Mouse (Mus musculus) lung, embryonic 14.5 days (tissue): ENCODE results near the gene Lhx6. TPM values are rescaled to one million over a fixed set of nuclear protein-coding genes. Genes with fewer than 3 reads are reported as not detected.

Experiments used
- ATAC-seq: fragments of 200-750 bp; cut with Nextera tagmentation; 2 replicates; pipeline ENCODE4 v1.8.0; 2017; ENCODE audit warnings: mild to moderate bottlenecking, moderate TSS enrichment, moderate library complexity; ENCODE audit not compliant: insufficient read depth
- DNase-seq: peaks from one replicate; pipeline ENCODE4 v3.0.0-alpha.2; 2015
- H3K27ac ChIP-seq: fragments of 300-500 bp; sonication (generic); 2 replicates; pipeline ENCODE4 v1.5.1; 2014; ENCODE audit warnings: low read depth, mild to moderate bottlenecking, moderate library complexity
- H3K27me3 ChIP-seq: fragments of 300-500 bp; sonication (generic); 2 replicates; pipeline ENCODE4 v1.6.1; 2014; ENCODE audit warnings: low read length, control low read depth; ENCODE audit not compliant: insufficient read depth
- H3K36me3 ChIP-seq: fragments of 300-500 bp; sonication (generic); 2 replicates; pipeline ENCODE4 v1.6.1; 2014; ENCODE audit warnings: control low read depth; ENCODE audit not compliant: insufficient read depth
- H3K4me1 ChIP-seq: fragments of 300-500 bp; sonication (generic); 2 replicates; pipeline ENCODE4 v1.6.1; 2014; ENCODE audit warnings: antibody characterized with exemption, control low read depth; ENCODE audit not compliant: insufficient read depth
- H3K4me2 ChIP-seq: fragments of 300-500 bp; sonication (generic); 2 replicates; pipeline ENCODE4 v1.6.1; 2014; ENCODE audit warnings: mild to moderate bottlenecking
- H3K4me3 ChIP-seq: fragments of 300-500 bp; sonication (generic); 2 replicates; pipeline ENCODE4 v1.5.1; 2014; ENCODE audit warnings: low read depth, low read length
- H3K9ac ChIP-seq: fragments of 300-500 bp; sonication (generic); 2 replicates; pipeline ENCODE4 v1.6.1; 2014
- H3K9me3 ChIP-seq: fragments of 300-500 bp; sonication (generic); 2 replicates; pipeline ENCODE4 v1.6.1; 2016; ENCODE audit warnings: low read depth, low read length, control low read depth
- CTCF ChIP-seq: IDR thresholded peaks from 2 replicates; pipeline ENCODE4 v1.5.1; 2016; ENCODE audit warnings: antibody characterized with exemption, low read depth
- WGBS: fragments of 180-500 bp; shearing (Covaris S2); extraction: QIAGEN DNeasy Blood & Tissue Kit; methylation state at CpG from one replicate; pipeline ENCODE4 v1.1.7; 2014; 5-methylcytosine and 5-hydroxymethylcytosine counted together
- polyA plus RNA-seq: library from polyadenylated mRNA; unstranded; fragments of >200 nt; fragmentation: Nextera tagmentation; extraction: Ambion mirVana; gene quantifications from 2 replicates; pipeline ENCODE4 v1.2.1, GENCODE M21; 2014

Gene Lhx6
- polyA plus RNA-seq, 1 experiment from 2014 or later = 12.8 TPM

DNA sequence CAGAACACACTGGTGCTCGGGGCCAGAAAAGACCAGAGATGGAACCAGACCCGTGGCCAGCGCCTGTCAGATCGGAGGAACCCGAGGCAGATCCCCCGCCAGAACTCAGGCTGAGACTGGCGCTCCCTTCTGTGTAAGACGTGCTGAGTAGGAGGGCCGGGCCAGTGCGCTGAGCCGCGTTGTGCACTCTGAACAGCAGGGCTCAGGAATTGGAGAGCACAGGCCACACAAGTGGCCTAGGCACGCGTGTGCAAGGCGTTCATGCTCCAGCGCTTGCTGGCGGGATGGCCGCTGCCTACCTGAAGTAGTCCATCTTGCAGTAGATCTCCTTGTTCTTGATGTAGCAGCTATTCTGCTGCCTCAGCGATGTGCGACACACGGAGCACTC lies 2.7 kb downstream of the Lhx6 start:
- H3K27me3 ChIP-seq = peaks cover 99% of the 10 kb centered on the region
- peak overlapping the region; percentile 46 for H3K4me3 ChIP-seq
- WGBS = 4% methylated on average over 21 of the region's 21 CpGs
- H3K4me2 ChIP-seq = peak overlapping the region; percentile 71
- no peak for TF ChIP-seq CTCF
- peak; percentile 59 for DNase-seq
- H3K36me3 ChIP-seq = no peaks in the 10 kb centered on the region
- 0 out of 2 replicates have a peak, but pooled peaks have one; percentile 46 for ATAC-seq
- peak overlapping the region; percentile 29 for H3K9ac ChIP-seq
- no peaks in the 10 kb centered on the region for H3K9me3 ChIP-seq
- H3K27ac ChIP-seq = no peak overlapping the region
- peaks cover 3% of the 10 kb centered on the region; the same call in 1 of the 2 replicates for H3K4me1 ChIP-seq

DNA sequence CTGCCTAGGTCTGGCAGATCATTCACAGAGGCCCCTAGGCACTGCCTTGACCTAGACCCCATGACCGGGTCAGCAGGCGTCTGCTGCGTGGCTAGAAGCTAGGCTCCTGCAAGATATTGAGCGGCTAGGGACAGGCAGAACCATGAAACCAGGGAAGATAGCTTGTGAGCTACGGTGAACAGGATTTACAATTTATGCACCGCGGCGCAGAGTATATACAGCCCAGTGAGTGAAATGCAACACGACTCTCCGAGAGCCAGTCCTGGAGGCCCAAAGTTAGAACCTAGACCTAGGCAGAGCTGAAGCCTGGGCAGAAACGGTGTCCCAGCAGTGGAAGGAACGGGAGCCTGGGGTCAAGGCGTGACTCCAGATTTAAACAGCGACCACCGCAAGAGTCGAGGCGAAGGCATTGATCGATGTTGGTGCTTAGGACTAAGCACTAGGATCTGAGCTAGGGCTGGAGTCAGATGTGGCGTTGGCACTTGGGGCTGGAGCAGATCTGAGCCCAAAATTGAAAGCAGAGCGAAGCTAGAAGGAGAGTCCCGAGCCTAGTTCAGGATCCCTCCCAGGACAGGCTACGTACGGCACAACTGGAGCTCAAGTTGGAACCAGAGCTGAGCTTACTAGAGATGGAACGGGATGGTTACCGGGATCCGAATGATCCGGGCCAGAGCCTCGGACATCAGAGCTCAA lies 3.2 kb downstream of the Lhx6 start:
- H3K4me1 ChIP-seq = peaks cover 3% of the 10 kb centered on the region; the same call in 1 of the 2 replicates
- ATAC-seq (no peak), DNase-seq (no peak)
- peak overlapping the region; percentile 29; the same call in 1 of the 2 replicates for H3K9ac ChIP-seq
- H3K9me3 ChIP-seq = no peaks in the 10 kb centered on the region
- 6% methylated on average over 28 of the region's 28 CpGs for WGBS
- H3K36me3 ChIP-seq = no peaks in the 10 kb centered on the region
- H3K27me3 ChIP-seq = peaks cover 99% of the 10 kb centered on the region
- peak overlapping the region; percentile 46 for H3K4me3 ChIP-seq
- TF ChIP-seq CTCF = no peak
- H3K4me2 ChIP-seq = peak overlapping the region; percentile 71
- H3K27ac ChIP-seq = no peak overlapping the region

DNA sequence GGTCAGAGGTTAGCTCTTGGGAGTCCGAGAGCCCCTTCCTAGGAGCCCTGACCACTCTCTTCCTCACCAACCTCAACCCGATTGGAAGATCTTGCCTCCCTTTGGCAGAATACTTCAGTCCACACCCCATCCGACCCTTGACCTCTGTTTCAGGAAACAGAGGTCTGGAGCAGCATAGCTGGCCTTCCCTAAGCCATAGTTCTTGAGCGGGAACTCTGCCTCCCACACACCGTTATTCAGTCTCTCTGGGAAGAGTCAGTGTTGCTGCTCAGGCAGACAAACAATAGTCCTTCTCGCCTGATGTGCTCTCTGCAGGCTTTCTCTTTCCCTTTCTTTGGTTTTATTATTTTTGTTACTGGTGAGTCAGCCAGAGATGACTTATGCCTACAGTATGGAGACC lies 5.5 kb downstream of the Lhx6 start:
- Histone ChIP-seq H3K9me3 (no peaks in the 10 kb centered on the region), H3K27me3 (peaks cover 100% of the 10 kb centered on the region), H3K4me1 (peaks cover 3% of the 10 kb centered on the region; the same call in 1 of the 2 replicates), H3K9ac (no peak overlapping the region), H3K27ac (no peak overlapping the region), H3K36me3 (no peaks in the 10 kb centered on the region), H3K4me3 (no peak overlapping the region), H3K4me2 (no peak overlapping the region)
- DNase-seq (no peak), ATAC-seq (no peak)
- 8% methylated on average over 6 of the region's 6 CpGs for WGBS
- TF ChIP-seq CTCF = no peak

DNA sequence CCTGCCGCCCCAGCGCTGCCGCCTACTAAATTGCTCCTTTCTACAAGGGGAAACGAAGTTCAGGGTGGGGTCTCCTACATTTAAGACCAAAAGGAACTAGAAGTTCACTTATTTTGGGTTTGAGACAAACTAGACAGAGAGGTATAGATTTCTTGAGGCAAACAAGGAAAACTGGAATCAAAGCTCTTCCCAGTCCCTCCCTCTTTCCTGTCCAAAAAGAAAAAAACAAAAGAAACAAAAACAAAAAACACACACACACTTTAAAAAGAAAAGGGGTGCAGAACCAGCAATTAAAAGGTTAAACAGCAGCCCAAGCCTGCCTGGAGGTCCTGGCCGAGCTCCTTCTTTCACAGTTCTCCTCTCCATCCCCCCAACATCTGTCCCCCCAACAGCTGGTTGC lies 7.2 kb downstream of the Lhx6 start:
- TF ChIP-seq CTCF = no peak
- peaks cover 100% of the 10 kb centered on the region for H3K27me3 ChIP-seq
- H3K4me3 ChIP-seq = no peak overlapping the region
- ATAC-seq (no peak), DNase-seq (no peak)
- H3K9me3 ChIP-seq = no peaks in the 10 kb centered on the region
- H3K27ac ChIP-seq = no peak overlapping the region
- 5% methylated on average over 5 of the region's 5 CpGs for WGBS
- no peak overlapping the region for H3K4me2 ChIP-seq
- H3K36me3 ChIP-seq = no peaks in the 10 kb centered on the region
- peaks cover 3% of the 10 kb centered on the region; the same call in 1 of the 2 replicates for H3K4me1 ChIP-seq
- no peak overlapping the region for H3K9ac ChIP-seq

DNA sequence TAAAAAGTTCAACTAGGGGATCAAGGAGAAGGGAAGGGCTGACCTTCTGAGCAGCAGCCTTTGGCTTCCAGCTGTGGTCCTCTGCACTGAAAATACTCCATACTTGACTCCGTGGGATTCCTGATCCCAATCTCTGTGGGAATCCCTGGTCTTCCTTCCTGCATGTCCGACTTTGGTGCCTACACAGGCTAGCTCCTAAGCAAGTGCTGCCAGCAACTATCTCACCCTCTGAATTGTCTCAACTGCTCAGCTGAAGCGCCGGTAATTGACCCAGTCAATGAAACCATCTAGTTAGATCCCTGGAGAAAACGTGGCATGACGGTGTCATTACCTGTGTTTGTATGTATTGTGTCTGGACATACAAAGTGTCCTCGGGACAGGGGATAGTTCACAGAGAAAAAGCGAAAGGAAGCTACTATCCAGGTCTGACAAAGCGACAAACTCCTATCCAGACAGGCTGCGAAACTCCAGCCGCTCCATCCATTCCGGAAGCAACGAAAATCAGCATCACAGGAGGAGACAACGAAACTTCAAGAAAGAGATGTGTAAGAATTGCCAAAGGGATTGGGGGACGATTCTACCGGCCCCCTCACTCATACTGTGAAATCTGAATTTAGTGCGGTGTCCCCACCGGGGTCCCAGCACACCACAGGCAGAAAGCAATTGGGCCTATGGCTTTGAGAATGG lies 7.9 kb downstream of the Lhx6 start:
- Histone ChIP-seq H3K27me3 (peaks cover 99% of the 10 kb centered on the region), H3K9me3 (no peaks in the 10 kb centered on the region), H3K4me2 (no peak overlapping the region), H3K4me3 (no peak overlapping the region), H3K36me3 (no peaks in the 10 kb centered on the region), H3K9ac (no peak overlapping the region), H3K27ac (no peak overlapping the region), H3K4me1 (no peaks in the 10 kb centered on the region; the same call in 1 of the 2 replicates)
- no peak for TF ChIP-seq CTCF
- 8% methylated on average over 18 of the region's 18 CpGs for WGBS
- DNase-seq (no peak), ATAC-seq (no peak)

DNA sequence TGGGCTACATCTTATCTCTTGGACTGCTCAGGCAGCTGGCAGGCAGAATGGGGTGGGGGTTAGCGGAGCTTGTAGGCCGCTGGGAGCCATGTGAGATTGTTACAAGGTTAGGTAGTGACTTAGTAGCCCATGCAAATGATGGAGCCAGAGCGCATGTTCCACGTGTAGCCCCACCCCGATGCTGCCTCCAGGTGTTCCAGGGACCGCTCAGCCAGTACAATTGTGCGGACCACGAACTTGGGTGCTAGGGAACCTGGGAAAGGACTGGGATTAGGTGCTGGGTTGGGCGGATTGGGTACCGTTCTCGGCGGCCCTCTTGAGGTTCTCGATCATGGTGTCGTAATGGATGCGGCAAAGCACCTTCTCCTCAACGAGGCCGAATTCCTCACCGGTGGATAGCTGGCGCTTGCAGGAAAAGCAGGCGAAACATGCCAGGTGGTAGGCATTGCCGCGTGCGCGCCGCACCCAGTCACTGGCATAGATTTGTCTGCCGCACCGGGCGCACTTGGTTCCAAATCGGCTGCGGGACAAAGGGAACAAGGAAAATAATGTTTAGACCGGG lies 11.2 kb downstream of the Lhx6 start:
- H3K4me3 ChIP-seq = no peak overlapping the region

DNA sequence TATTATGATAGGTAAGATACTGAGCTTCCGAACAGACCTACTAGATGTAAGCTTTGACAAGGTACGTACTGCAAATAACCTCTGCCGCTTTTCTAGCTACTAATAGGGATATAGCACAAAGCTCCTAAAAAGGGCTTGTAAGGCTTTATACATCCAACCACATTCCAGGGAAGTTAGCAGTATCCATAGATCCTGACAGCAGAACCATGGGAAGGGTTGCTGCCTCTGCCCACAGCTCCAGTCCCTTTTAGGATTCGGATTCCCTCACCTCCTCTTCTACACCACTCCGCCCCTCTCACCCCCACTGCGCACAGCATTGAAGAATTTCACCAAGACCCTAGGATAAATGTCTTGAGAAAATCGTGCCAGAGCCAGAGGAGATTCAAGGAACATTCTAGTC lies 11.9 kb downstream of the Lhx6 start:
- H3K9ac ChIP-seq = no peak overlapping the region
- H3K4me3 ChIP-seq = no peak overlapping the region
- no peak overlapping the region for H3K27ac ChIP-seq
- WGBS = 28% methylated on average over 7 of the region's 7 CpGs
- H3K9me3 ChIP-seq = no peaks in the 10 kb centered on the region
- peaks cover 97% of the 10 kb centered on the region for H3K27me3 ChIP-seq
- ATAC-seq (no peak), DNase-seq (no peak)
- peaks cover 4% of the 10 kb centered on the region; the same call in 1 of the 2 replicates for H3K4me1 ChIP-seq
- no peaks in the 10 kb centered on the region for H3K36me3 ChIP-seq
- TF ChIP-seq CTCF = no peak
- H3K4me2 ChIP-seq = no peak overlapping the region

More for the DNA sequence above, 11.2 kb downstream of the Lhx6 start:
- H3K9me3 ChIP-seq = no peaks in the 10 kb centered on the region
- DNase-seq = no peak
- WGBS = 13% methylated on average over 31 of the region's 31 CpGs
- ATAC-seq = no peak
- H3K27ac ChIP-seq = no peak overlapping the region
- H3K4me1 ChIP-seq = peaks cover 4% of the 10 kb centered on the region; the same call in 1 of the 2 replicates
- peaks cover 99% of the 10 kb centered on the region for H3K27me3 ChIP-seq
- no peak for TF ChIP-seq CTCF
- H3K36me3 ChIP-seq = no peaks in the 10 kb centered on the region
- peak overlapping the region; percentile 25; the same call in 1 of the 2 replicates for H3K4me2 ChIP-seq
- no peak overlapping the region for H3K9ac ChIP-seq
